Mouse (Mus musculus): ENCODE data around the gene Iqgap1. TPM values are rescaled to one million over a fixed set of nuclear protein-coding genes. Genes with fewer than 3 reads are reported as not detected.

The Iqgap1 gene
- 20.5 TPM for polyA plus RNA-seq (2014; fragmentation: Illumina TruSeq; extraction: RNeasy Lipid Tissue Mini Kit (QIAGEN cat#74804); ENCODE audit: low read depth, low replicate concordance)

GRCm38 (mm10) chr7:80825843-80826403 is at the start of gene Iqgap1:
Gene Iqgap1, minus strand, starts transcription at chr7:80825974.

DNA sequence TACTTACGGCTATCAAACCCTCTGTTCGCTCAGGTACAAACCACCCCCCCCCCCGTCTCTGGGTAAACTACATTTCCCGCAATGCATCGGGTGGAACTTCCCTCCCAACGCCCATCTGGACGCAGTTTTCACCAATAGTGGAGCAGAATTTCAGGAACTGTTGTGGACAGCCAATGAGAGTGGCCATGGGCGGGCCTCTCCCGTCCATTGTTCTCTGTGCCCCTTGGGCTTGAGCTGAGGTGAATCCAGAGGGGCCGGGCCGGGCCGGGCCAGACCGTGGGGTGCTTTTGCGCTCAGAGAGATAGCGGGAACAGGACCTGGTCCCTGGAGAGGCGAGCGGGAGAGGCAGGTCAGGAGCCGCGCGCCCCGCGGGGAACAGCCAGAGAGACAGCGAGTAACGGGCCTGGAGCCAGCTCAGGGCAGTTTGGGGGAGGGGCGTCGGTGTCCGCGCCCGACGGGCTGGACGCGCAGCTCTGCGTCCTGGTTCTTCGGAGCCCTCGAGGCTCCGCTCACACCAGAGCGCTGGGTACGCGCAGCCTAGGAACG is 35.0 kb upstream of the Iqgap1 start, which contains the start of gene Zscan2:
Zscan2 (plus strand) TSS at position 192 of the 546 bp plus-strand sequence.

DNA sequence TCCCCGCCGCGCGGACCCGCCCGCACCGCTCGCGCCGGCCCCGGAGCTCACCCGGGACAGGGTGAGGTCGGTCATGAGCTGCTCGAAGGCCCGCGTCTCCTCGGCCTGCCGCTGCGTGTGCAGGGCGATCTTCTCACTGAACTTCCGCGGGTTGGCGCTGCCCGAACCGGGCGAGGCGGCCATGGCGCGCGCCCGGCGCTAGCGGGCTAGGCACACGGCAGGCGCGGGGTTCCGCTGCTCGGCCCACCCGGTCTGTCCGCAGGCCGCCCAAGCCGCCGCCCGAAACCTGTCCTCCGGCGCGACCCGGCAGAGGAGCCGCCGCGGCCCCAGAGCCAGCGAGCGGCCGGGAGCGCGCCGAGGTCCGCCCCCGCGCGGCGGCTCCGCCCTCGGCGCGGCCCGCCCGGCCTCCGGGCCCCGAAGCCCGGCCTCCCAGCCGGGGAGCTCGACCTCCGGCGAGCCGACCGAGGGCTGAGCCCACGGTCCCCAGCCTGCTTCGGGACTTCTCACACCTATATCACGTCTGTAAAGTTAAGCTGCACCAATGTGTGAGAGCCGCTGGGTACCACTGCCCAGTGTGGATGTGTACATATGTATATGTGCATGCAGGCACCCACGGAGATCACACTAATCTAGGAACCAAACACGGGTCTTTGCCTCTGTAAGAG is 137.1 kb downstream of the Iqgap1 start, which contains the start of gene Crtc3:
Crtc3 (minus strand) TSS at position 322 of the 665 bp plus-strand sequence.

Other genes starting within 250 kb of the Iqgap1 start
- gene Crtc3, start 137.1 kb downstream of the Iqgap1 start, polyA plus RNA-seq (2014; fragmentation: Illumina TruSeq; extraction: RNeasy Lipid Tissue Mini Kit (QIAGEN cat#74804); ENCODE audit: low read depth, low replicate concordance) = 9.7 TPM
- gene Zscan2, start 34.9 kb upstream of the Iqgap1 start, polyA plus RNA-seq (2014; fragmentation: Illumina TruSeq; extraction: RNeasy Lipid Tissue Mini Kit (QIAGEN cat#74804); ENCODE audit: low read depth, low replicate concordance) = 4.5 TPM
- gene Wdr73, start 75.3 kb upstream of the Iqgap1 start, polyA plus RNA-seq (2014; fragmentation: Illumina TruSeq; extraction: RNeasy Lipid Tissue Mini Kit (QIAGEN cat#74804); ENCODE audit: low read depth, low replicate concordance) = 8.4 TPM
- gene Nmb, start 79.1 kb upstream of the Iqgap1 start, polyA plus RNA-seq (2014; fragmentation: Illumina TruSeq; extraction: RNeasy Lipid Tissue Mini Kit (QIAGEN cat#74804); ENCODE audit: low read depth, low replicate concordance) = 8.6 TPM
- 43.2 TPM for gene Sec11a, start 121.8 kb upstream of the Iqgap1 start, polyA plus RNA-seq (2014; fragmentation: Illumina TruSeq; extraction: RNeasy Lipid Tissue Mini Kit (QIAGEN cat#74804); ENCODE audit: low read depth, low replicate concordance)
- gene Zfp592, start 167.7 kb upstream of the Iqgap1 start, polyA plus RNA-seq (2014; fragmentation: Illumina TruSeq; extraction: RNeasy Lipid Tissue Mini Kit (QIAGEN cat#74804); ENCODE audit: low read depth, low replicate concordance) = 16.1 TPM
- gene Alpk3, start 231.6 kb upstream of the Iqgap1 start, polyA plus RNA-seq (2014; fragmentation: Illumina TruSeq; extraction: RNeasy Lipid Tissue Mini Kit (QIAGEN cat#74804); ENCODE audit: low read depth, low replicate concordance) = 68.4 TPM

Data from heart, adult 10 weeks (tissue).